Mouse (Mus musculus) left cerebral cortex, adult 18-20 months (tissue): ENCODE results near the gene Egr2. TPM values are rescaled to one million over a fixed set of nuclear protein-coding genes. Genes with fewer than 3 reads are reported as not detected.

Source experiments
- total RNA-seq, 2 experiments: library from RNA; stranded (reverse); gene quantifications; 2 replicates each; pipeline ENCODE4 v1.2.3; 2021

The Egr2 gene
- total RNA-seq, 2 experiments from 2014 or later = 21.4 to 23.2 TPM

Other genes starting within 250 kb of the Egr2 start
- gene Ado, start 13.5 kb downstream of the Egr2 start, total RNA-seq = 10 to 100 TPM; 38.8 to 40.0 TPM